Mouse (Mus musculus) E14TG2a.4 (cell line): Measurements from ENCODE around the gene 1700001P01Rik.

Experiments used
- H3K27me3 ChIP-seq: 2 replicates; pipeline ENCODE4 v1.6.1; 2014; ENCODE audit warnings: low read length, control low read depth; ENCODE audit not compliant: insufficient read depth
- H3K36me3 ChIP-seq: 2 replicates; pipeline ENCODE4 v1.6.1; 2014; ENCODE audit warnings: low read length, control low read depth; ENCODE audit not compliant: insufficient read depth
- H3K4me1 ChIP-seq: replicated peaks from 2 replicates; pipeline ENCODE4 v1.6.1; 2014; ENCODE audit warnings: low read depth, low read length, control low read depth
- H3K4me3 ChIP-seq: replicated peaks from 2 replicates; pipeline ENCODE4 v1.5.1; 2014; ENCODE audit warnings: mild to moderate bottlenecking, low read length
- H3K9me3 ChIP-seq: 2 replicates; pipeline ENCODE4 v1.6.1; 2014; ENCODE audit warnings: low read length, control low read depth
- CTCF ChIP-seq: conservative IDR thresholded peaks from 2 replicates; pipeline ENCODE4 v1.5.1; 2014; ENCODE audit warnings: low read length
- NANOG ChIP-seq: IDR thresholded peaks from 2 replicates; pipeline ENCODE4 v1.6.1; 2014; ENCODE audit warnings: borderline replicate concordance, low read length, mixed read lengths
- POU5F1 ChIP-seq: IDR thresholded peaks from 2 replicates; pipeline ENCODE4 v1.6.1; 2014; ENCODE audit warnings: low read length, borderline replicate concordance

1700001P01Rik gene

GRCm38 (mm10) chr11:97753277-97753676 is 22.4 kb downstream of the 1700001P01Rik start:
- H3K4me3 ChIP-seq: no peak overlapping the region
- no peaks in the 10 kb centered on the region for H3K27me3 ChIP-seq
- H3K4me1 ChIP-seq: peaks cover 17% of the 10 kb centered on the region
- peaks cover 97% of the 10 kb centered on the region for H3K36me3 ChIP-seq
- no peaks in the 10 kb centered on the region for H3K9me3 ChIP-seq
- TF ChIP-seq CTCF (no peak), POU5F1 (no peak), NANOG (no peak)

- H3K4me1 ChIP-seq: peaks cover 26% of the 10 kb centered on the region
- no peak overlapping the region for H3K4me3 ChIP-seq
- peaks cover 76% of the 10 kb centered on the region for H3K36me3 ChIP-seq
- TF ChIP-seq POU5F1 (no peak), CTCF (no peak), NANOG (no peak)
- H3K9me3 ChIP-seq: no peaks in the 10 kb centered on the region
- H3K27me3 ChIP-seq: no peaks in the 10 kb centered on the region
These were observed 27.2 kb downstream of the 1700001P01Rik start for GRCm38 (mm10) chr11:97748496-97748895.

- no peaks in the 10 kb centered on the region for H3K27me3 ChIP-seq
- no peaks in the 10 kb centered on the region for H3K9me3 ChIP-seq
- H3K36me3 ChIP-seq: peaks cover 72% of the 10 kb centered on the region
- H3K4me1 ChIP-seq: peaks cover 33% of the 10 kb centered on the region
- TF ChIP-seq POU5F1 (no peak), NANOG (no peak), CTCF (no peak)
- H3K4me3 ChIP-seq: no peak overlapping the region
These were observed 27.9 kb downstream of the 1700001P01Rik start for GRCm38 (mm10) chr11:97747773-97748172.

- H3K36me3 ChIP-seq: peaks cover 54% of the 10 kb centered on the region
- TF ChIP-seq CTCF (no peak), NANOG (no peak), POU5F1 (no peak)
These were observed 30.4 kb downstream of the 1700001P01Rik start for GRCm38 (mm10) chr11:97745331-97745721.

GRCm38 (mm10) chr11:97744718-97745330 is 30.9 kb downstream of the 1700001P01Rik start:
- Histone ChIP-seq H3K27me3 (no peaks in the 10 kb centered on the region), H3K4me1 (peaks cover 63% of the 10 kb centered on the region), H3K9me3 (no peaks in the 10 kb centered on the region), H3K4me3 (peak overlapping the region; percentile 92), H3K36me3 (peaks cover 49% of the 10 kb centered on the region)
- TF ChIP-seq POU5F1 (no peak), CTCF (no peak)

More at GRCm38 (mm10) chr11:97745331-97745721, 30.4 kb downstream of the 1700001P01Rik start:
- peak overlapping the region; percentile 92 for H3K4me3 ChIP-seq
- H3K27me3 ChIP-seq: no peaks in the 10 kb centered on the region
- peaks cover 58% of the 10 kb centered on the region for H3K4me1 ChIP-seq
- no peaks in the 10 kb centered on the region for H3K9me3 ChIP-seq

GRCm38 (mm10) chr11:97744063-97744717 is 31.5 kb downstream of the 1700001P01Rik start, which contains the start of gene Pip4k2b:
Pip4k2b (minus strand) TSS chr11:97744704.
- H3K4me1 ChIP-seq: peaks cover 69% of the 10 kb centered on the region
- no peaks in the 10 kb centered on the region for H3K27me3 ChIP-seq
- H3K4me3 ChIP-seq: peak within 1 kb of the TSS; percentile 92
- H3K9me3 ChIP-seq: no peaks in the 10 kb centered on the region
- peaks cover 43% of the 10 kb centered on the region for H3K36me3 ChIP-seq
- TF ChIP-seq POU5F1 (no peak), NANOG (no peak), CTCF (no peak)

GRCm38 (mm10) chr11:97743423-97743822 is 32.3 kb downstream of the 1700001P01Rik start:
- peaks cover 35% of the 10 kb centered on the region for H3K36me3 ChIP-seq
- no peaks in the 10 kb centered on the region for H3K9me3 ChIP-seq
- H3K27me3 ChIP-seq: no peaks in the 10 kb centered on the region
- H3K4me1 ChIP-seq: peaks cover 68% of the 10 kb centered on the region
- TF ChIP-seq CTCF (no peak), POU5F1 (no peak), NANOG (no peak)
- peak overlapping the region; percentile 92 for H3K4me3 ChIP-seq

GRCm38 (mm10) chr11:97742591-97742990 is 33.1 kb downstream of the 1700001P01Rik start:
- TF ChIP-seq CTCF (no peak), POU5F1 (no peak), NANOG (no peak)
- Histone ChIP-seq H3K4me1 (peaks cover 71% of the 10 kb centered on the region), H3K36me3 (peaks cover 27% of the 10 kb centered on the region), H3K9me3 (no peaks in the 10 kb centered on the region), H3K27me3 (no peaks in the 10 kb centered on the region), H3K4me3 (peak overlapping the region; percentile 92)

GRCm38 (mm10) chr11:97742157-97742556 is 33.6 kb downstream of the 1700001P01Rik start:
- peaks cover 74% of the 10 kb centered on the region for H3K4me1 ChIP-seq
- TF ChIP-seq CTCF (no peak), NANOG (no peak), POU5F1 (no peak)
- H3K36me3 ChIP-seq: peaks cover 22% of the 10 kb centered on the region
- no peaks in the 10 kb centered on the region for H3K27me3 ChIP-seq
- H3K9me3 ChIP-seq: no peaks in the 10 kb centered on the region
- peak overlapping the region; percentile 92; the same call in 1 of the 2 replicates for H3K4me3 ChIP-seq
